In genomic region chr3:94679351-94679841, GRCm38 (mm10) we compare ENCODE assay signal across 17 mouse cellular contexts. TPM values are rescaled to one million over a fixed set of nuclear protein-coding genes. Genes with fewer than 3 reads are reported as not detected.
DNase-seq lines count a peak whose midpoint lies in the region; ATAC-seq lines count a peak whose summit lies in the region.
"Had no signal": no experiment of that assay in that cellular context is flagged by ENCODE, and none has a peak within 500 bp of the region (broad histone marks: within the 10 kb centered on the region; RNA-seq: fewer than 3 reads in every experiment).

No protein-coding gene starts in this region.

- intact Hi-C loops in heart, postnatal 36 days (cut with DNase I): no loop called here

- H3K9me3 ChIP-seq in kidney, embryonic 14.5 days (ENCODE audit: control insufficient read depth, low read length): no peaks in the 10 kb centered on the region
- no peaks in the 10 kb centered on the region for H3K9me3 ChIP-seq in intestine, embryonic 16.5 days (ENCODE audit: control insufficient read depth, low read length)
- H3K9me3 ChIP-seq: G1E had no signal

- 69% methylated on average over 8 of the region's 8 CpGs for WGBS in kidney, embryonic 14.5 days
- WGBS in intestine, embryonic 16.5 days: 68% methylated on average over 8 of the region's 8 CpGs

- no peak overlapping the region for H3K4me2 ChIP-seq in kidney, embryonic 14.5 days (replicated peaks; ENCODE audit: low read depth, low read length)
- no peak overlapping the region for H3K4me2 ChIP-seq in intestine, embryonic 16.5 days (ENCODE audit: low read depth, low read length)

- no peak overlapping the region for H3K9ac ChIP-seq in kidney, embryonic 14.5 days (ENCODE audit: low read depth, low read length)
- no peak overlapping the region for H3K9ac ChIP-seq in intestine, embryonic 16.5 days (ENCODE audit: low read depth, low read length)

- no peaks in the 10 kb centered on the region for H3K4me1 ChIP-seq in kidney, embryonic 14.5 days (ENCODE audit: control insufficient read depth, insufficient read depth, low read length)
- H3K4me1 ChIP-seq in intestine, embryonic 16.5 days (ENCODE audit: control insufficient read depth, insufficient read depth, low read length): peaks cover 8% of the 10 kb centered on the region

- no peaks in the 10 kb centered on the region for H3K27me3 ChIP-seq in kidney, embryonic 14.5 days (ENCODE audit: control insufficient read depth, insufficient read depth, low read length)
- no peaks in the 10 kb centered on the region for H3K27me3 ChIP-seq in intestine, embryonic 16.5 days (replicated peaks; ENCODE audit: control insufficient read depth, insufficient read depth, low read length)

- peak; percentile 80 for DNase-seq in kidney, adult 11 months
- peak; percentile 33 to 58 for DNase-seq in kidney, postnatal 4 days
- DNase-seq in lung, postnatal 36 days: peak; percentile 76
- DNase-seq in heart, postnatal 36 days: no peak
- no peak for DNase-seq in spleen, adult 18-20 months
- DNase-seq in frontal cortex, postnatal 25 days (ENCODE audit: low spot score in 2 of 2): no peak
- DNase-seq: cerebellum, adult 8-10 months; heart, postnatal 10 days; right cerebral cortex, postnatal 14 days had no signal

- H3K27ac ChIP-seq in kidney, embryonic 14.5 days (ENCODE audit: low read depth, low read length): no peak overlapping the region
- no peak overlapping the region for H3K27ac ChIP-seq in intestine, embryonic 16.5 days (ENCODE audit: low read length)

- no peaks in the 10 kb centered on the region for H3K36me3 ChIP-seq in kidney, embryonic 14.5 days (ENCODE audit: control insufficient read depth, insufficient read depth, low read length)
- no peaks in the 10 kb centered on the region for H3K36me3 ChIP-seq in intestine, embryonic 16.5 days (ENCODE audit: control insufficient read depth, insufficient read depth, low read length)
- H3K36me3 ChIP-seq: G1E had no signal

- ATAC-seq in kidney, embryonic 14.5 days (ENCODE audit: low FRiP score, low TSS enrichment): no peak
- ATAC-seq in intestine, embryonic 16.5 days: peak; percentile 37
- ATAC-seq: inflammation-experienced regulatory T-cells, adult 6 months; midbrain, embryonic 16.5 days had no signal

- H3K4me3 ChIP-seq in kidney, embryonic 14.5 days (ENCODE audit: low read length): no peak overlapping the region
- no peak overlapping the region for H3K4me3 ChIP-seq in intestine, embryonic 16.5 days (ENCODE audit: low read length)

RNA-seq across cellular contexts. Expression of gene Selenbp2, which starts 14.0 kb away (rescaled TPM):
- 0.41 and 1.6 TPM in 2 replicates for polyA plus RNA-seq in kidney, embryonic 14.5 days (2014; fragmentation: Nextera tagmentation; extraction: Ambion mirVana)
- 7.0 and 7.1 TPM in 2 replicates for polyA plus RNA-seq in intestine, embryonic 16.5 days (2015; fragmentation: Nextera tagmentation; extraction: Ambion mirVana)
- 10 to 100 TPM; 13.3 to 14.6 TPM for total RNA-seq in heart, postnatal 36 days (2021)
- total RNA-seq: granulocyte monocyte progenitor cell, adult 5-6 weeks had no signal
- polyA plus RNA-seq: inflammation-experienced regulatory T-cells, adult 6 months; midbrain, embryonic 16.5 days had no signal

RNA-seq across cellular contexts. Expression of gene Tuft1, which starts 20.7 kb away (rescaled TPM):
- 5.0 and 6.7 TPM in 2 replicates for polyA plus RNA-seq in kidney, embryonic 14.5 days (2014; fragmentation: Nextera tagmentation; extraction: Ambion mirVana)
- polyA plus RNA-seq in intestine, embryonic 16.5 days (2015; fragmentation: Nextera tagmentation; extraction: Ambion mirVana): 11.6 and 12.5 TPM in 2 replicates
- total RNA-seq in heart, postnatal 36 days (2021): 1 to 10 TPM; 2.5 to 2.9 TPM

RNA-seq across cellular contexts. Expression of gene Gm10972, which starts 36.5 kb away (rescaled TPM):
- polyA plus RNA-seq in kidney, embryonic 14.5 days (2014; fragmentation: Nextera tagmentation; extraction: Ambion mirVana): not detected in 2 replicates
- polyA plus RNA-seq in intestine, embryonic 16.5 days (2015; fragmentation: Nextera tagmentation; extraction: Ambion mirVana): not detected in 2 replicates
- total RNA-seq in heart, postnatal 36 days (2021): not detected
- total RNA-seq: G1E; granulocyte monocyte progenitor cell, adult 5-6 weeks; heart, postnatal 10 days had no signal
- polyA plus RNA-seq: G1E; inflammation-experienced regulatory T-cells, adult 6 months; midbrain, embryonic 16.5 days; neural tube, embryonic 14.5 days; stomach, embryonic 14.5 days had no signal

Comparison
In these comparisons a context has a peak if more than half of its experiments do, and no peak if none do; other contexts are left out.
1. DNase-seq: peak in kidney, adult 11 months (single experiment), kidney, postnatal 4 days (2 of 2) and lung, postnatal 36 days (single experiment); none in heart, postnatal 36 days (0 of 2), spleen, adult 18-20 months (0 of 2) and frontal cortex, postnatal 25 days (0 of 2).